Mouse (Mus musculus): ENCODE measurements at regions not wholly inside any gene's neighbourhood (a gene's known extent, or its start where the extent isn't known, plus 50 kb on each side); places are given as distances from the start of the nearest gene placed in this dataset.

- no peak for DNase-seq
Measured at GRCm38 (mm10) chr8:109012655-109013054, 481.2 kb upstream of the Pmfbp1 start.

- no peak for DNase-seq
Measured at GRCm38 (mm10) chr8:109013577-109013976, 480.2 kb upstream of the Pmfbp1 start.

GRCm38 (mm10) chr8:109014746-109015145 lies 479.1 kb upstream of the Pmfbp1 start:
- DNase-seq = no peak

GRCm38 (mm10) chr8:109019565-109019964 lies 474.3 kb upstream of the Pmfbp1 start:
- no peak for DNase-seq

GRCm38 (mm10) chr8:109020102-109020501 lies 473.7 kb upstream of the Pmfbp1 start:
- no peak for DNase-seq

- DNase-seq = no peak
Measured at GRCm38 (mm10) chr8:109027923-109028322, 465.9 kb upstream of the Pmfbp1 start.

GRCm38 (mm10) chr8:109053608-109054007 lies 440.2 kb upstream of the Pmfbp1 start:
- no peak for DNase-seq

- DNase-seq = no peak
Measured at GRCm38 (mm10) chr8:109059152-109059551, 434.7 kb upstream of the Pmfbp1 start.

GRCm38 (mm10) chr8:109062376-109062775 lies 431.5 kb upstream of the Pmfbp1 start:
- DNase-seq = no peak

GRCm38 (mm10) chr8:109073715-109074114 lies 420.1 kb upstream of the Pmfbp1 start:
- no peak for DNase-seq

- no peak for DNase-seq
Measured at GRCm38 (mm10) chr8:109075006-109075405, 418.8 kb upstream of the Pmfbp1 start.

GRCm38 (mm10) chr8:109079223-109079622 lies 414.6 kb upstream of the Pmfbp1 start:
- no peak for DNase-seq

- no peak for DNase-seq
Measured at GRCm38 (mm10) chr8:109081295-109081694, 412.5 kb upstream of the Pmfbp1 start.

- DNase-seq = no peak
Measured at GRCm38 (mm10) chr8:109085134-109085533, 408.7 kb upstream of the Pmfbp1 start.

GRCm38 (mm10) chr8:109087781-109088180 lies 406.0 kb upstream of the Pmfbp1 start:
- no peak for DNase-seq

GRCm38 (mm10) chr8:109099671-109100070 lies 394.2 kb upstream of the Pmfbp1 start:
- no peak for DNase-seq

- DNase-seq = no peak
Measured at GRCm38 (mm10) chr8:109101416-109101815, 392.4 kb upstream of the Pmfbp1 start.

- no peak for DNase-seq
Measured at GRCm38 (mm10) chr8:109104798-109105326, 389.0 kb upstream of the Pmfbp1 start.

- DNase-seq = no peak
Measured at GRCm38 (mm10) chr8:109105693-109106092, 388.1 kb upstream of the Pmfbp1 start.

GRCm38 (mm10) chr8:109106971-109107370 lies 386.9 kb upstream of the Pmfbp1 start:
- no peak for DNase-seq

GRCm38 (mm10) chr8:109107762-109108161 lies 386.1 kb upstream of the Pmfbp1 start:
- no peak for DNase-seq

GRCm38 (mm10) chr8:109109390-109109789 lies 384.4 kb upstream of the Pmfbp1 start:
- DNase-seq = no peak

- no peak for DNase-seq
Measured at GRCm38 (mm10) chr8:109121776-109122175, 372.1 kb upstream of the Pmfbp1 start.

- DNase-seq = no peak
Measured at GRCm38 (mm10) chr8:109142495-109143158, 351.2 kb upstream of the Pmfbp1 start.

GRCm38 (mm10) chr8:109151711-109152110 lies 342.1 kb upstream of the Pmfbp1 start:
- no peak for DNase-seq

Data from cerebellum, adult 11 months (tissue).